Comparison of ENCODE assay signal across 22 mouse cellular contexts in genomic region chr10:105297560-105297959, GRCm38 (mm10).
"Had no signal": no experiment of that assay in that cellular context is flagged by ENCODE, and none has a peak within 500 bp of the region (broad histone marks: within the 10 kb centered on the region; RNA-seq: fewer than 3 reads in every experiment).

No protein-coding gene starts in this region.

- H3K4me1 ChIP-seq: lung, embryonic 15.5 days; megakaryocyte, embryonic 14.5 days; midbrain, embryonic 13.5 days; neural tube, embryonic 15.5 days had no signal

- ATAC-seq: liver, postnatal 0 days; lung, postnatal 0 days; midbrain, embryonic 13.5 days; midbrain, embryonic 16.5 days had no signal

- DNase-seq: liver, postnatal 0 days; lung, adult 2 months; lung, postnatal 14 days; lung, postnatal 36 days; retina, postnatal 1 day; right cerebral cortex, adult 18-20 months; right cerebral cortex, postnatal 25 days; right cerebral cortex, postnatal 4 days; spleen, adult 18-20 months; thymus, adult 18-20 months; thymus, postnatal 14 days; thymus, postnatal 36 days had no signal

- H3K4me2 ChIP-seq: lung, embryonic 15.5 days; midbrain, embryonic 11.5 days; midbrain, embryonic 13.5 days; neural tube, embryonic 13.5 days; neural tube, embryonic 15.5 days had no signal

- H3K9me3 ChIP-seq: lung, embryonic 15.5 days; midbrain, embryonic 13.5 days; neural tube, embryonic 13.5 days; neural tube, embryonic 15.5 days had no signal

- H3K4me3 ChIP-seq: lung, embryonic 15.5 days; megakaryocyte, embryonic 14.5 days; midbrain, embryonic 13.5 days; myocyte; neural tube, embryonic 13.5 days; neural tube, embryonic 15.5 days had no signal

- H3K27ac ChIP-seq: lung, embryonic 15.5 days; macrophage; midbrain, embryonic 13.5 days; neural tube, embryonic 13.5 days; neural tube, embryonic 15.5 days had no signal

- H3K9ac ChIP-seq: liver, postnatal 0 days; lung, embryonic 15.5 days; midbrain, embryonic 13.5 days; neural tube, embryonic 13.5 days; neural tube, embryonic 15.5 days had no signal

- H3K27me3 ChIP-seq: lung, embryonic 15.5 days; megakaryocyte, embryonic 14.5 days; midbrain, embryonic 13.5 days; neural tube, embryonic 13.5 days; neural tube, embryonic 15.5 days had no signal

- H3K36me3 ChIP-seq: neural tube, embryonic 15.5 days had no signal
